Mouse (Mus musculus) mouse embryonic stem cell (cell line): ENCODE measurements around the gene Ptpn5.

ENCODE experiments used
- in situ Hi-C, 2 experiments: fragments of 300-500 bp; cut with MboI; formaldehyde crosslinking; loops; 1 replicate in 1 of 2; 3 replicates in 1 of 2; pipeline ENCODE4 v1.14.3; 2019 to 2020; ENCODE audit warnings: low sequenced_read_pairs in 2 of 2, low pct_unique_long_range_greater_than_20kb in 1 of 2, mixed read lengths in 1 of 2; ENCODE audit not compliant: unreplicated experiment in 1 of 2

Ptpn5 gene

DNA sequence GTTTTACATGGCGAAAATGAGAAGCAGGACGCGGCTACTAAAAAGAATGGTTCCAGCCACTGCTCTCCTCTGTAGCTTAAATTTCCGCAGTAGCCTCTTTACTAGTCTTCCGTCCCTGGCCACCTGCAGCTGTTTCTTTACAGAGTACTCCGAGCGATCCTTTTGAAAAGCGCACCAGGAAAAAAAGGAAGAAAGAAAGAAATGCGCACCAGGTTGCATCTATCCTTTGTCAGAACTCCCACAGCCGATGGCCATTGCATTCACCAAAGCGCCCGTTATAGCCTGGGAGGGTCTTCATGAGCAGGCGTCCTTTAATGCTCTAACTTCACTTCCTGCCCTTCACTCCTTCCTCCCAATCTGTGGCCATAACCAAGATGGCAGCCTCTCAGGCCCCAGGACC is at the start of gene Ptpn5:
TSS of gene Ptpn5 (minus strand) at position 354 of the 400 bp plus-strand sequence.
- in situ Hi-C loops = no loop called here

DNA sequence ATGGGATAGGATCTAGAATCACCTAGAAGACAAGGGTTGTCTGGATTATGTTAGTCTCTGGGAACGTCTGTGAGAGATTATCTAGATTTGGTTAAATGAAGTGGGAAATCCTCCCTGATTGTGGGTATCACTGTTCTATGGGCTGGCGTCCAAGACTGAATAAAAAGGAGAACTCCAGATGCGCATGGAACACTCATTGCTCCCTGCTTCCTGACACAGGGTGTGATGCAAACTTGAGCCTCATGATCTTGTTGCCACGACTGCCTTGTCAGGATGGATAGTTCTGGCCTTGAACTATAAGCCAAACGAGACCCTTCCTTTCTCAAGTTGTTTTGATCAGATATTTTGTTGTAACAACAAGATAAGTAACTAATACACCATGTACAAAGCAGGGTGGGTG is 37.3 kb upstream of the Ptpn5 start:
- in situ Hi-C loops = no loop called here

DNA sequence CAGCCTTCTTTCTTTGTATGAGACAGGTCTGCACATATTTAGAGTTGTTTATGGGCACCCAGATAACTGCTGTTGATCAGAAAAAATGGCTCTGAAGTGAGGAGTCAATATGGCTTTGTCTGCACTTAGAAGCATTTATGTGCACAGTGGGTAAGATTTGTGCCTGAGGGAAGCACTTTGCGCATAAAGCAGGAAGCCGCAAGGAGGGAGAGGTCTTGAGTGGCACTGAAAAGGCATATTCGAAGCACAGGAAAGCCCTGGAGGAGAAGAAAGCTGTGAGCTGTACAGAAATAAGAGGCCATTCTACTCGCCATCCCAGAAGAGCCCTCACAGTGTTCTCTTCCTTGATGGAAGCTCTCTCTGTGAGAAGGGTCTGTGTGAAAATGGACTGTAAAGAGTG is 31.5 kb upstream of the Ptpn5 start:
- in situ Hi-C loops = no loop called here

DNA sequence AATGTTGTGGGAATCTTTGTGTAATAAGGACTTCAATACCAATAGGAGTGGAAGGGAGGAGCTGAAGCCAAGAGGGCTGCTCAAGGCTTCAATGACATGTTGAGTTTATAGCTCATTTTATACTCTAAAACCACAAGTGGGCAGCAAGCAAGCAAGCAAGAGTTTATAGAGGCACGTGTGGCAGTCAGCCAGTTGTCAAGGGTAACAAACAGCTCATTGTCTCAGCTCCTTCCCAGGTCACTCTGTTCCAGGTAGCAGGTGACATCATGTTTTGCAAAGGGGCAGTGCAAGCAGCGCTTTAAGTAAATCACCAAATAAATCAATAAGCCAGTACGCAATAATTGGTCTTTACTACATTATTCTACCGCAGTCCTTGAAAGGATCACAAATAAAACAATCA is 29.7 kb upstream of the Ptpn5 start:
- in situ Hi-C loops = no loop called here

DNA sequence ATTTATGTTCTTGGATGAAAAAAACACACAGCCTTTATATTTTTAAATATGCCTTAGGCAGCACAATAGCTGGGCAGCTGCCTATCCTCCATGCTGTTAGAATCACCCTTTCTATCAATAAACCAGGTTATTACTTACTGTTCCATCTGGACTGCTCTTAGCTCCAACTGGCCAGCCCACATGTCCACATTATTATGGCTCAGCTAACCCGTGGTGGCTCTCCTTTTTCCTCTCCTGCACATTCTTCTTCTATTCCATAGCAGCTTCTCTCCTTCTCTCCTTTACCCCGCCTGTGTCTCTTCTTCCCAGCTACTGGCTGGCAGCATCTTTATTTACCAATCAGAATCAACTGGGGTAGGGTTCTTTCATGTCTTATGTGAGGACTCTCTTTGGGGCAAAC is 25.0 kb upstream of the Ptpn5 start:
- in situ Hi-C loops = loop anchor here in 1 of 2 experiments (10.0 kb wide), 1 partner anchor 194 kb away; no protein-coding TSS in a partner anchor

DNA sequence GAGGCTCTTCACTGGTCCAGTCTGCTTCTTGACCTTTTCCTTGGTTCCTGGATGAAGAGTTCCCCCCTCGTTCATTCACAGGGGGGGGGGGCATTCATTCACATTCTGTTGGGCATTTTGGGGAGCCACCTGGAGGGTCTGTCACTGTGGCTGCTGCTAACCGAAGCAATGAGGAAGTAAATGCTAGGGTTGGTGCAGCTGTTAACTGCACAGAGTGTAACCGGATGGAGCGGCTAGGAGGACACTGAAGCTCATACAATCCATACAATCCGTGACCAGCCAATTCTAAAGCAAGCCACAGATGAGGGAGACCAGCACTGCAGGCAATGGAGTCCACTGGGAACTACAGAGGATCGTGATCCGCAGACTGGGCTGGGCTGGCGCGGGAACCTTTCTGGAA is 24.3 kb upstream of the Ptpn5 start:
- in situ Hi-C loops = loop anchor here in 1 of 2 experiments (10.0 kb wide), 1 partner anchor 193 kb away; no protein-coding TSS in a partner anchor

DNA sequence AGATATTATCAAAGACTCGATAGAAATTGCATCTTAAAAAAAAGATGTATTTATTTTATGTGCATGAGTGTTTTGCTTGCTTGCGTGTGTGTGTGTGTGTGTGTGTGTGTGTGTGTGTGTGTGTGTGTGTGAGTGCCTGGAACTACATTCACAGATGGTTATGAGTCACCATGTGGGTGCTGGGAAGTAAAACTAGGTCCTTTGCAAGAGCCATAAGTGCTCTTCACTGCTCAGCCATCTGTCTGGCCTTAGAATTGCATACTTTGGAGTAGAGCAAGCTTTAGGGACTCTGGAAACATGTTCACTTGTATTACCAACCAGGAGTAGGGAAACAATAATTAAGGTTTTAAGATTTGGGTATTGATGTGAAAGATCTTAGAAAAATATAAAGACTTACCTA is 22.4 kb upstream of the Ptpn5 start:
- in situ Hi-C loops = loop anchor here in 1 of 2 experiments (10.0 kb wide), 1 partner anchor 191 kb away; no protein-coding TSS in a partner anchor

DNA sequence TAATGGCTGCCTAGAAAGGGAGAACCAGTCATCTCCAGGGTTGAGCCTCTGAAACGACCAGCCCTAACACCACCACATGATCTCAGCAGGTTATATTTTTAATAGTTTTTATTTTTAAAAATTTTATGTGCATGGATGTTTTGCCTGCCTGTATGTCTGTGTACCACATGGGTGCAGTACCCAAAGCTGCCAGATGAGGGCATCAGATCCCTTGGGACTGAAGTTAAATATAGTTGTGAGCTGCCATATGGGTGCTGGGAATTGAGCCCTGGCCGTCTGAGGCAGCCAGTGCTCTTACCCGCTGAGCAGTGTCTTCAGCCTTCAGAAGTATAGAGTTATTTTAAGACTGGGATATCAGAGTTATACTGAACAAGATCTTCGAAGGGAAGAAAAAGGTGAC is 21.9 kb upstream of the Ptpn5 start:
- in situ Hi-C loops = loop anchor here in 1 of 2 experiments (10.0 kb wide), 1 partner anchor 191 kb away; no protein-coding TSS in a partner anchor

DNA sequence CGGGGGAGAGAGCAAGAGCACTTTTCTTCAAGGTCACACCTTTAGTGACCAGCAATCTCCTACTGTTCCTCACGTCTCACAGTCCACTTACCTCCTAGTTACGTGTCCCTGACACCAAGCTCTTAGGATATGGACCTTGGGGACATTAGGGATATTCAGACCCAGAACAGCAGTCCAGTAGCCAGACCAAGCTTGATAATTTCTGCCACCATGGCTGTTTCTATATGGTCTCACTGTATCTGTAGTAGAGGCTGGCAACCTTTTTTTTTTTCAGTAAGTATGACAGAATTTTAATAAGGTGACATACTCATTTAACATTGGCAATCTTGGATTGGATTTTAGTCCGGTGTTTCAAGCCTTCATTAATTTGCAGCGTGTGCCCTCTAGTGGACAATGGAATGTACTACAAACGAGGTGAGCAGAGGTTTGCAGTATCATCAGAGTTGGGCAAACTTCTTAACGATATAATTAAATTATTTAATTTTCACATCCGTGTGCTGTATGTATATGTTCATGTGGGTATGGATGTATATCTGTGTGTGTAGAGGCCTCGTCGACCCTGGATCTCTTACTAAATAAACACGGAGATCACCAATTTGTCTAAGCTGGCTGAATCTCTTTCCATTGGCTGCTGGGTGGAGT is 17.1 kb upstream of the Ptpn5 start:
- in situ Hi-C loops = loop anchor here in 1 of 2 experiments (10.0 kb wide), 1 partner anchor 186 kb away; no protein-coding TSS in a partner anchor

DNA sequence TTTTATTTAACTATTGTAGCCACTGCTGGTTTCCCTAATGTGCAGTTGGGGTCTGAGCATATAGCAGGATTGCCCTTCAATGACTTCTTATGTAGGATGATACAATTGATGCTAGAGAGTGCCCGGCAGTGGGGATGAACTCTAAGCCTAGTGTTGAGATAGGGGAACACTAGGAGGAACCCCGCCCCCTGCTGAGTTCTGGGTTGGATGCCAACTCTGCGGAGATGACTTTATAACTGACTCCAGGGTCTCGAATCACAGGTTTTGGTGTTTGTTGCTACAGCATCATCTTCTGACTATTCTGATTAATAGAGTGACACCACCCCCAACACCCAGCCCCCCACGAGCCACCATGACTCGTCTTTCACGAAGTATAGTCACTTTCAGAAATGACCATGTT is 14.8 kb upstream of the Ptpn5 start:
- in situ Hi-C loops = loop anchor here (5.0 to 10.0 kb wide), 2 partner anchors 123 to 126 kb away; no protein-coding TSS in a partner anchor

DNA sequence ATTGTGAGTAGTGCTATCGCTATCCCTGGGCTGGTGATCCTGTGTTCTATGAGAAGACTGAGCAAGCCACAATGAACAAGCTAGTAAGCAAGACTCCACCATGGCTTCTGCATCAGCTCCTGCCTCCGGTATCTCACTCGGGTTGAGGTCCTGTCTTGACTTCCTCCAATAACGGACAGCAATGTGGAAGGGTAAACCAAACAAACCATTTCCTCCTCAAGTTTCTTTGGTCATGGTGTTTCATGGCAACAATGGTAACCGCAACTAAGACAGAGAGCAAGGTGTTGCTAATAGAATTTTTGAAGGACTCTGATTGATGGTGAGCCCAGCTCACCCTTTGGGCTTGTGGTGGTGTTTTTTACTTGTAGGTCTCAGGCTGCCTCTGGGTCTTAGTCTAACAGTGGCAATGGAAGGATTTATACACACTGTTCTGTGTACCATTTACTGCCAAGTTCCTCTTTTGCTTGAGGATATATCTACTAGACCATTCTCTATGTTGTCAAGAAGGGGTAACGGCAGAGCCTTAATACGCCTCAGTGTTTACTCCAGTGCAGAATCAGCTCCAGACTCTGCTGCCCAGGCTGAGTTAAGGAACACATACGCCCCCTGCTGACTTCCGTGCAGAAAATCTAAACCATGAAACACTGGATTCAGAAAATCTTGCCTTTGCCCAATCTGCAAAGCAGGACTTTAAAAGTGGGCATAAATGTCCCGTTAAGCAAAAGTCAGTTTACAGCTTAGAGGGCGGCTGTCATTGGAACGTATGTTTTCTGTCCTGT is 12.7 kb upstream of the Ptpn5 start:
- in situ Hi-C loops = loop anchor here (5.0 to 10.0 kb wide), 2 partner anchors 121 to 124 kb away; no protein-coding TSS in a partner anchor

DNA sequence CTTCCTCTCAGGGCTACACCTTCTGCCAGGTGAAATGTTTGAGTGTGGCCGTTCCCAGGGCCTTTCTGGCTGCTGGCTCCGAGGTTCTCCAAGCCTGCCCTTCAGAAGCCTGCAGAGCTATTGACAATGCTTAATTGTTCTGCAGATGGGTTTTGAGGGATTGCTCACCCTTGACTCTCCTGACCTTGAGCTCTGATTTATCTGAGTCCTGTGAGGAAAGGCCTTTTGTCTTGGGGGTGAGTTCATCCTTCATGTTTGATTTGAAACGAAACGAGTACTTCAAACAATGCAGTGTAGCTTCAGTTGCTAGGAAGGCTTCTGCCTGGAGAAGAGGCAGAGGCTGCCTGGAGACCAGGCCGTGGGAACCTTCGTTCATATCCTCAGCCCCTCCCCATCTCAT is 10.8 kb upstream of the Ptpn5 start:
- in situ Hi-C loops = loop anchor here in 1 of 2 experiments (10.0 kb wide), 1 partner anchor 119 kb away; no protein-coding TSS in a partner anchor

DNA sequence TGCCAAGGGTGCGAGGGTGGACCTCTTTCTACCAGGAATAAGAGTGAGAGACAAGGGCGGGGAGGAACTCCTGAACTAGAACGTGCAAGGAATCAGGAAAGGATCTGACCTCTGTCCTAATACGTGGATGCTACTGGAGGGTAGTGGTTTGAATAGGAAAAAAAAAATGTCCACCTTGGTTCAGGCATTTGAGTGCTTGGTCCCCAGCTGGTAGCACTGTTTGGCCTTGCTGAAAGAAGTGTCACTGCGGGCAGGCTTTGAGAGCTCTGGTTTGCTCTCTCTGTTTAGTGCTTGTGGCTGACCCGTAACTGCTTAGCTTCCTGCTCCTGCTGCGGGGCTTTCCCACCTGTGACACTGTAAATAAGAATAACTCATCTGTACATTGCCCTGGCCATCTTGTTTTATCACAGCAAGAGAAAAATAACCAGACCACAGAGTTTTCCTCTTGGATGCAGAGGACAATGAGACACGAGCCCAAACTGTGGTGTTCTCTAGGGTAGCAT is 6.4 kb upstream of the Ptpn5 start:
- in situ Hi-C loops = loop anchor here in 1 of 2 experiments (10.0 kb wide), 1 partner anchor 115 kb away; no protein-coding TSS in a partner anchor

DNA sequence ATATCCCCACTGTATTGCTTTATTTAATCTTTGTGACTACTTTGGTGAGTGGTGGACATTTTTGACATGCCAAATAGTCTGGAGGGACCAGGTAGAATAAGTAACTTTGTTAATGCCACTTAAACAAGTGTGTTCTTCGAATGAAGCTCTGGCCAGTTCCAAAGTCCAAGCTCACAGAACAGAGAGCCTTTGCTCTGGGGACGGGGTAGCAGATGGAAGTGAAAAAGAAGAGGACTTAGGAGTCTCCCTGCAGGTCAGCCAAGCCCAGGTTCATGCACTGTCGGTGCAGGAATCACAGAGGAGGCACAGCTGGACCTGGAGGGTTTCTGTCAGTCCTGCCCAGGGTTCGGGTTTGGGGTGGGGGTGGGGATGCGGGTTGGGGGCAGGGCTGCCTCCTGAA is 1.1 kb upstream of the Ptpn5 start:
- in situ Hi-C loops = no loop called here

DNA sequence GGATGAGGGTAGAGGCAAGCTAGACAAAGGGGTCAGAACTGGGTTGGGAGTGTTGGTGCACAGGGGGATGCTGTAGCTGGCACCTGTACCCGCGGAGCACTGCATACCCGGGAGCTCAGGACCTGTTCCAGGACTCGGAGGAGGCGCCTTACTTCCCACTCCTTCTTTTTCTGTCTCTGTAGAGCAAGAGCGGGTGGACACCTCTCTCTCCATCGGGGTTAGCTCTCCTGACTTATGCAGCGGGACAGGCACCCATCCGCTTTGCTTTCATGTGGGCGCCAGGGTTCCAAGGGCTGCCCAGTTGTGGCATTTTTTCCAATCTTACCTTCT is 588 bp downstream of the Ptpn5 start:
- in situ Hi-C loops = no loop called here

DNA sequence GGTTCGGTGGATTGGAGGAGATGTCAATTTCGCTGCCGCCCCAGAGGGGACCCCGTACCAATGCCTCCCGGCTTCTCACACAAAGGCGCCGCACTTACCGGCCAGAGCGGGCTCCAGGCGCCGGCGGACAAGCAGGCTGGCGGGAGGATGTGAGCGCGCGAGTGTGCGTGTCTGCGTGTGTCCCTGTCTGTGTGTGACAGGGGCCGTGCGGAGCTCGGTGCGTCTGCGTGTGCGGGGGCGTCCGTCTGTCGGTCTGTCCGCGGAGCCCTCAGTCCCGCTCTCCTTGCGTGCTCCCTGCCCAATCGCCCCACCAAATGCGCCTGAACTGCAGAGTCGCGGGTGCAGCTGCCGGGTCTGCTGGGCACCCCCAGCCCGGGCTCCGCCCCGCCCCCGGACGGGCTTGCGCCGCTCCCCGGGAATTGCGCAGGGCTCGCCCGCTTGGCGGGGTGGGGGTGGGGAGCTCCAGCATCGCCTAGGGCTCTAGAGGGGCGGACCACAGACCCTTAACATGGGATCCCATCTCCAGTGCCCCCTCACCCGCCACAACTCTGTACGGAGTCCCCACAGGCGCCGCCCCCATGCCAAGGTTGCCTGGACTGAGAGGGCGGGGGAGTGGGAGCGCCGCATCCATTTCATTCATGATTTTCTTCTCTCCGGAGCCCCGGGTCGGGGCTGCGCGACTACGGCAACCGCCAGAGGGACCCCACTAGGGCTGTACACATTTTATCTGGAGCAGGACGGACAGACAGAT is 1.1 kb downstream of the Ptpn5 start:
- in situ Hi-C loops = no loop called here

DNA sequence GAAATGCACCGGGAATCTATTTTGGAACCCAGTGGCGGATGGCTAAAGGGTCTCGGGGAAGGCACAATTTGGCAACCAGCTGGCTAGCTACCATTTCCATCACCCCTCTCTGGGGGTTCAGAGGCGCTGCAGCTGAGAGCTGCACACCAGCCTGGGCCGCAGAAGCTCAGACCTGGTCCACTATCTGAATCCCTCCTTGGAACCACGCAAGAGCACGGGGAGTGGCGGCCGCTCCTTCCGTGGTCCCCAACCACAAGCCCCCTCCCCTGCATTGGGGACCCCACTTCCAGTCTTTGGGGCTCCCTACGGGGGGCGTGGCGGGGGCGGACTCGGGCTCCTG is 1.7 kb downstream of the Ptpn5 start:
- in situ Hi-C loops = no loop called here

DNA sequence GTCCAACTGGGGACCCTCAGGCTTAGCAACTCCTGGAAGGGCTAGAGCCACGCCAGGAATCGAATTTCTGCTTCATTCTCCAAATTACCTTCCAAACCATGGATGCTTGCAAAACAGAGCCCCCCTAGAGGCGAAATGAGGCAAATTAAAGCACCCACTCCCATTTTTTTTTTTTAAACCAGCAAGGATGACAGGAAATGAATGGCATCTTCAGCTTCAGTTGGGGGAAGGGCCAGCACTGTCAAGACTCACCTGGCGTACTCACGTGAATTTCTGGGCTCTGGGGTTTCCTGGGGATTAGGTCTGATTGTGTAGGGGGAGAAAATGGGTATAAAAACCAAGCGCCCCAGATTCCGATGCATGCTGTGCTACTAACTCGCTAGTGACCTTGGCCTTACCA is 2.2 kb downstream of the Ptpn5 start:
- in situ Hi-C loops = no loop called here

DNA sequence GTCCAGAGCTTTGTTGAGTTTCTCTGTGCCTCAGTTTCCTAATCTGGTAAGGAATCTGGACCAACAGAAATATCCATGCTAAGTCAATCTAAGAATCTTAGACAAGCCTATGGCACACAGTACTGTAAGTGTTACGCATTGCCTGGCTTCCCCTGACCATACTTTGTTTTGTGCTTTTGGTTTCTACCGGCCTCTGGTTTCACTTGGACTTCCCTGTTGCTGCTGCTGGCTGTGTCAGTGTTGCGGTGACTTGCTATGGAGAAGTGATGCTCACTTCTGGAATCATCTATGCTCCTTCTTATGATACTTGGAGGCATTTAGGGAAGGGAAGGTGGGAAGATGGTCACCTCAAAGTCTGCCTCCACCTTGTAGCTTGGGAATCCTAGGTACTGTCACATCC is 11.5 kb downstream of the Ptpn5 start:
- in situ Hi-C loops = no loop called here
